Mouse (Mus musculus) brain, embryonic 14.5 days (tissue): ENCODE results near the gene Slc16a8. TPM values are rescaled to one million over a fixed set of nuclear protein-coding genes. Genes with fewer than 3 reads are reported as not detected.
"Not testable (repeated sequence)": the region's sequence is repeated elsewhere in the genome, so short reads cannot be mapped to it uniquely, and the experiment has no call there.

Source experiments
- DNase-seq: peaks from one replicate; pipeline ENCODE4 v3.0.0-alpha.2; 2011; ENCODE audit warnings: low read depth
- CTCF ChIP-seq: fragments of 200-500 bp; IDR thresholded peaks from 2 replicates; pipeline ENCODE4 v1.5.1; 2012; ENCODE audit warnings: inconsistent platforms, mild to moderate bottlenecking, moderate library complexity, borderline replicate concordance; ENCODE audit not compliant: insufficient read depth, insufficient read length; ENCODE audit errors: extremely low read depth
- POLR2A ChIP-seq: fragments of 200-500 bp; IDR thresholded peaks from 2 replicates; pipeline ENCODE4 v1.6.1; 2012; ENCODE audit warnings: mild to moderate bottlenecking, inconsistent platforms, borderline replicate concordance; ENCODE audit not compliant: poor library complexity, insufficient read depth, insufficient read length, severe bottlenecking; ENCODE audit errors: extremely low read depth
- polyA plus RNA-seq: library from polyadenylated mRNA; depleted of rRNA; stranded (reverse); fragments of >200 nt; gene quantifications from 2 replicates; pipeline ENCODE4 v1.2.3, GENCODE M21; 2012

The Slc16a8 gene
- polyA plus RNA-seq, 1 experiment = 0.37 TPM

DNA sequence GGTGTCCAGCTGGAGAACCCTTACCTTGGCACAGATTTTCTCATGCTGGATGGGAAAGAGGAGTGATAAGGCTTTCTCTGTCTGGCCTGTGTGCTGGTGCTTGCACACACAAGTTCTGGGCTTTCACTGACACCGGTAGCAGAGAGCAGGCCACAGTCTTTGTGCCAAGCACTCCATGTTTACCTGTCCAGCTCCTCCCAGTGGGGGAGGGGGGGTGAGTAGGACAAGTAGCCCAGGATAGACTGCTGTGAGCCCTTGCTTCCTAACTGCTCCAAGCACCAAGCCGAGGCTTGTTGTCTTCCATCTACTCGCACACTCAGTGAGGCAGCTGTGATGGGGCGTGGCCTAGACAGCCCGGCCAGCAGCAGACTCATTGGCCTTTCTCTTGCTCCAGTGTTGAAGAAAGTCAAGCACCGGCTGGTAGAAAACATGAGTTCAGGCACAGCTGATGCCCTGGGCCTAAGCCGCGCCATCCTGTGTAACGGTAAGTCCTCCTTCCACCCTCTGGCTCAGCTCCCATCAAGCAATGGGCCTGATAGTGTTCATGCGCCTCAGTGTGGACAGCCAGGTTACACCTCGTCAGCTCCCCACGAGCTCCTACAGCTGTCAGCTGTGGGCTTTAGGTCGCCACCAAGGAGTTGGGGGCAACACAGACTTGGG, 11.9 kb downstream of the Slc16a8 start:
- DNase-seq = no peak
- TF ChIP-seq POLR2A (no peak), CTCF (no peak)

- TF ChIP-seq POLR2A = no peak
- no peak for TF ChIP-seq CTCF
- DNase-seq = no peak
Observed at GRCm38 (mm10) chr15:79238036-79238435, 16.5 kb downstream of the Slc16a8 start.

DNA sequence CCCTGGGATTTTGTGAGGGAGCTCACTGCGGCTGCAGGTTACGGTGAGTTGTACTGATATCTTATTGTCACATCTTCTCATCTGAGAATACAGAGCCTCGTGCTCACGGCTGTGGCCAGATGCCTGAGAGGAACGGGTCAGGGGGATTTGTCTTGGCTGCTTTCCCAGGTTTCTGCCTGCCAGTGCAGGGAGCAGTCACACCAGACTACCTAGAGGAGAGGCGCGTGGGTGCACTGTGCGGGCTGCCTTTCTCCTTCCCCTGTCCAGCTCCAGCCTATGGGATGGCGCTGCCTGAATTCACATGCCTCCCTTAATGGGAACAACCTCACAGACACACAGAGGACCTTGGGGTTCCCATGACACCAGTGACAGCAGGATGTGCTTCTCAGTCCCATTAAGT, 19.3 kb downstream of the Slc16a8 start:
- TF ChIP-seq CTCF (no peak), POLR2A (no peak)
- peak; percentile 13 for DNase-seq

GRCm38 (mm10) chr15:79229058-79229821, 25.3 kb downstream of the Slc16a8 start, which contains the start of the genes Pick1 and Gm49486:
Gene Pick1 (plus strand): TSS chr15:79229173.
Gene Gm49486 (plus strand): TSS chr15:79229391.
- peak; percentile 94 for DNase-seq
- no peak; the same call in 1 of the 2 replicates for TF ChIP-seq POLR2A

DNA sequence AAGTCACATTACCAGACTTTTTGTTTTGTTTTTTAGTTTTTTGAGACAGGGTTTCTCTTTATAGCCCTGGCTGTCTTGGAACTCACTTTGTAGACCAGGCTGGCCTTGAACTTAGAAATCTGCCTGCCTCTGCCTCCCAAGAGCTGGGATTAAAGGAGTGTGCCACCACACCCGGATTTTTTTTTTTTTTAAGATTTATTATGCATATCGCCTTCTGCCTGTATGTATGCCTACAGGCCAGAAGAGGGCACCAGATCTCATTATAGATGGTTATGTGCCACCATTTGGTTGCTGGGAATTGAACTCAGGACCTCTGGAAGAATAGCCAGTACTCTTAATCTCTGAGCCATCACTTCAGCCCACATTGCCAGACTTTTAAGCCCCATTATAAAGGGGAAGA, 28.8 kb downstream of the Slc16a8 start:
- not testable (repeated sequence) for DNase-seq

GRCm38 (mm10) chr15:79224685-79225084, 29.9 kb downstream of the Slc16a8 start:
- TF ChIP-seq CTCF (peak; percentile 89), POLR2A (no peak)
- peak; percentile 84 for DNase-seq

GRCm38 (mm10) chr15:79223641-79224040, 30.9 kb downstream of the Slc16a8 start:
- TF ChIP-seq CTCF (no peak), POLR2A (no peak)
- DNase-seq = no peak

DNA sequence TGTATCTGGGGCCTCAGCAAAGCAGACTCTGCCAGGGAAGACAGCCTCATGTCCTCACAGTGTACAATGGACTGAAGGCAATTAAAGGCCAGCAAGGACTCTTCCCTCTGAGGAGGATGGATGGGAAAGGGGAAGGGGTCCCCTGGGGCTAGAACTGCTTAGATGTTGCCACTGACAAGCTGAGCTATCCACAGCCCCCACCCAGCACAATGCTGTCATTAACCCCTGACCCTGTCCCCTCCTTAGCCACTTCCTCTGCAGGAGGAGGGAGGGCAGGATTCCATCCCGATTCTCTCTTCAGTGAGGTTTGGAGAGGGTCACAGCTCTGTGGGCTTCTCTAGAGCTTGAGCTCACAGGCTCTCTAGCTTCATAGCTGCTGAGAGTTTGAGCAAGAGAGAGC, 35.0 kb downstream of the Slc16a8 start:
- peak; percentile 6 for DNase-seq
- no peak for TF ChIP-seq POLR2A
- no peak for TF ChIP-seq CTCF

DNA sequence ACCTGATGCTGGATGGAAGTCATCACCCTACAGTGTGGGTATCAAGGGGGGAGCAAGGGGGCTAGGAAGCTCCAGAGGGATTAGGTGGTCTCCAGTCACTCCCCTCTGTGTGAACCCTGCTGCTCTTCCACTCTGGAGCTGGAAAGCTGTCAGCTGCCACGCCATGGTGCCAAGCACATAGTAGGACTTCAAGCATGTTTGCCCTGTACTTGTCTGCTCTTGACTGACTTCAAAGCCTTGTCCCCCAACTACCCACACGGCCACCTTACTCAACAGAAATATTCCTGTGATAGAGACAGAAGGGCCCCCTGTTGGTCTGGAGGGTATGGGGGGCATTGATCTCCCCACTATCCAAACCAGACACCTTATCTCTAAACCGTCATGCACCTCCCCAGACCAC, 38.4 kb downstream of the Slc16a8 start:
- TF ChIP-seq POLR2A (no peak), CTCF (no peak)
- DNase-seq = no peak

GRCm38 (mm10) chr15:79213591-79213990, 41.0 kb downstream of the Slc16a8 start:
- TF ChIP-seq POLR2A = no peak
- no peak for TF ChIP-seq CTCF
- no peak for DNase-seq

- peak; percentile 9 for DNase-seq
- TF ChIP-seq CTCF = no peak
- TF ChIP-seq POLR2A = no peak
Observed at GRCm38 (mm10) chr15:79212750-79213446, 41.7 kb downstream of the Slc16a8 start.

GRCm38 (mm10) chr15:79210357-79210756, 44.2 kb downstream of the Slc16a8 start:
- TF ChIP-seq POLR2A (no peak), CTCF (no peak)
- DNase-seq = peak; percentile 5
